Mouse (Mus musculus): Measurements from ENCODE around the gene Mgp.

Mgp gene

GRCm38 (mm10) chr6:136875670-136876069, at the start of gene Mgp:
TSS of gene Mgp (minus strand) at chr6:136875823.
- DNase-seq (ENCODE audit: low spot score), result peak; percentile 73

- no peak for DNase-seq (ENCODE audit: low spot score)
These were observed 49.4 kb upstream of the Mgp start for GRCm38 (mm10) chr6:136925049-136925448.

- no peak for DNase-seq (ENCODE audit: low spot score)
These were observed 47.9 kb upstream of the Mgp start, which contains the start of gene Pde6h for GRCm38 (mm10) chr6:136923532-136923931. TSS of gene Pde6h (plus strand) at chr6:136923832.

- DNase-seq (ENCODE audit: low spot score), result no peak
These were observed 47.2 kb upstream of the Mgp start for GRCm38 (mm10) chr6:136922871-136923270.

- DNase-seq (ENCODE audit: low spot score), result no peak
These were observed 46.5 kb upstream of the Mgp start, which contains the start of gene Erp27 for GRCm38 (mm10) chr6:136922080-136922479. TSS of gene Erp27 (minus strand) at chr6:136922180.

GRCm38 (mm10) chr6:136921601-136922000, 46.0 kb upstream of the Mgp start:
- no peak for DNase-seq (ENCODE audit: low spot score)

GRCm38 (mm10) chr6:136920320-136921257, 45.0 kb upstream of the Mgp start:
- DNase-seq (ENCODE audit: low spot score), result peak; percentile 83

GRCm38 (mm10) chr6:136917885-136918284, 42.3 kb upstream of the Mgp start:
- DNase-seq (ENCODE audit: low spot score), result no peak

GRCm38 (mm10) chr6:136915721-136916395, 40.2 kb upstream of the Mgp start:
- no peak for DNase-seq (ENCODE audit: low spot score)

- no peak for DNase-seq (ENCODE audit: low spot score)
These were observed 38.6 kb upstream of the Mgp start for GRCm38 (mm10) chr6:136914234-136914633.

GRCm38 (mm10) chr6:136913384-136914126, 37.9 kb upstream of the Mgp start:
- DNase-seq (ENCODE audit: low spot score), result peak; percentile 54

GRCm38 (mm10) chr6:136912751-136913265, 37.2 kb upstream of the Mgp start:
- no peak for DNase-seq (ENCODE audit: low spot score)

- DNase-seq (ENCODE audit: low spot score), result peak; percentile 60
These were observed 34.7 kb upstream of the Mgp start for GRCm38 (mm10) chr6:136910247-136910890.

- no peak for DNase-seq (ENCODE audit: low spot score)
These were observed 31.3 kb upstream of the Mgp start for GRCm38 (mm10) chr6:136906937-136907293.

GRCm38 (mm10) chr6:136906283-136906936, 30.8 kb upstream of the Mgp start:
- DNase-seq (ENCODE audit: low spot score), result no peak

GRCm38 (mm10) chr6:136903885-136904470, 28.4 kb upstream of the Mgp start:
- DNase-seq (ENCODE audit: low spot score), result no peak

GRCm38 (mm10) chr6:136902527-136902926, 26.9 kb upstream of the Mgp start:
- no peak for DNase-seq (ENCODE audit: low spot score)

- DNase-seq (ENCODE audit: low spot score), result no peak
These were observed 25.4 kb upstream of the Mgp start for GRCm38 (mm10) chr6:136901010-136901409.

- DNase-seq (ENCODE audit: low spot score), result no peak
These were observed 24.9 kb upstream of the Mgp start for GRCm38 (mm10) chr6:136900369-136901009.

- no peak for DNase-seq (ENCODE audit: low spot score)
These were observed 23.3 kb upstream of the Mgp start for GRCm38 (mm10) chr6:136898954-136899353.

Data from urinary bladder, postnatal 14 days (tissue).